Mouse (Mus musculus) lung, postnatal 36 days (tissue): ENCODE results near the gene Adamtsl1.

Experiments
- DNase-seq: peaks from one replicate; pipeline ENCODE4 v3.0.0; 2022; ENCODE audit warnings: mixed read lengths

Gene Adamtsl1

GRCm38 (mm10) chr4:86068376-86068775 is 554.4 kb downstream of the Adamtsl1 start:
- peak; percentile 66 for DNase-seq

DNA sequence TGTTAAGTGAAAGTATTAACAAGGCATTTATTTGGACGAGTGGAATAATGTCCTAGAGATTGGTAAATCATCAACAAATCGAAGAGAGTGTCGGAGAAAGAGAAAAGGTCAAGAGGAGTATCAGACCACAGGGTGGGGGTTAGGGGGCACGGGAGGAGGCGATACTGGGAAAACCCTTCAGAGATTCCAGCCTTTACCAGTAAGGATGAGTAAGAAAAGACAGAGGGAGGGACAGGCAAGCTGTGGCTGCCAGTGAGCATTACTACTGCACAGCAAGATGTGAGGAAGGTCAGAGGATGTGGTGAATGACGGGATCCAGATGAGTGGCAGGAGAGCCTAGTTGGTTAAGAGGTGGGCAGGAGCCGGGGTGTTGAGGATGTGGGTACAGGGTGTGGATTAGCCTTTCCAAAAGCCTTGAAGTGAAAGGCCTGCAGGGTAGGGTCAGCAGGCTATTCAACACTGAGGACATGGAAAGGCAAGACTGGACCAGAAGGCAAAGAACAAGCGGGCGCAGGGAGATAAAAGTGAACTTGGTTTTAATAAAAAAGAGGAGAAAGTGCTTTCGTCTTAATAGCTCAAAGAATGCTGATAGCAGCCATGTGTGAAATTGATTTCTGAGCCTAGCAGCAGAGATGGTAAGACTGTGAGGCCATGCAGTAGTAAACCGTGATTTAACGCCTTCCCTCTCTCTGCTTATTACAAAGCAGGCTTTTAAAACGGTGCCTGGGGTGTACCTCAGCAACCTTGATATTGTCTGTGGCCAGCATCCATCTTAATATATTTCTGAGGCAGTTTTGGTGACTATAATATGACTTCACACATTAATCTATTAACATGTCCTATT is 555.1 kb downstream of the Adamtsl1 start:
- DNase-seq = no peak

DNA sequence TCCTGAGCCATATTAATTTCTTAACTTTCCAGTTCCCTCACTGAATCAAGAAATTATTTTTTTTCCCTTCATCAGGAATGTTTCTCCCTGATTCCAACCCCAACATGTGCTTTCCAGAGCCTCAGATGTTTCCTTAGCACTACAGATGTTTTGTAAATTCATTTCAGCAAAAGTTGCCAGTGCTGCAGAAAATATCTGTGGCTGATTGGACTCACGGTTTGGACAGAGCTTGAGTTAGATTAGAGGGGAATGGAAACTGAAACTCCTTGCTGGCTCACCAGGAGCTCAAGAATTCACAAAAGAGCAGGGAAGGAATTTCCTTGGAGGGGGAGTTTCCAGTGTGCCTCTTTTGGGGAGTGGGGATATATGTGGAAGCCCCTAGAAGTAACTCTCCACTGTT is 560.9 kb downstream of the Adamtsl1 start:
- peak; percentile 17 for DNase-seq

DNA sequence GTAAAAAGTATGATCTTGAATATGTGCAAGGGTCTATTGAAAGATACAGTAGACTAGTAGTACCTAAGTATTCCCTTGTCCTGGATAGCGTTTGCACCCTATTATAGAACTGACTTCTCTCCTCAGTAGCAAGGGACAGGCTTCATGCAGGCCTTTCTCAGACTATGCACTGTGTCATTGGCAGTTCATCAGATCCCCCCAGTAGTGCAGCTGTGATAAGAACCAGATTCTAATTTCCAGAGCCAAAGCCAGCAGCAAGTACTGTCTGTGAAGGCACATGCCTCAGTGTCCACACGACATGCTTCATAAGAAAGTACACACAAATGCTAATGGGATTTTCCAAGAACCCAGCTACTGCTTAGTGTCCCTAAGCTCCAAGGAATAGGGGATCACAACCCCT is 563.4 kb downstream of the Adamtsl1 start:
- peak; percentile 20 for DNase-seq

DNA sequence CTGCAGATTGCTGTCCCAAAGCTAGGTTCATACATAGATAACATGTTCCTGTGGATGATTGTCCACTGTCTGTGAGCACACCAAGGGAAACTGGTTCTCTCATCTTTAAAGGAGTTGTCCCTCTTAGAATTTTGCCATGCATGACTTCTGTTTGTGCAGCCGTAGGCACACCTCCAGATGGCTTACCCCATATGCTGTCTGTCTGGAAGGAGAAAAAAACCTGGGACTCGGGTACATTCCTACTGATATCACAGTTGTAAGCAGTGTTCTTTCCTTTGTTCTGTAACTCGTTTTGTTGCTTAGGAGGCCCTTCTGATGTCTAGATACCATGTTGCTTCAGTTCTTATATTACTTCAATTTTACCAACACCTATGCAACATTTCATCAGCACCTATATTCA is 563.9 kb downstream of the Adamtsl1 start:
- DNase-seq = no peak

DNA sequence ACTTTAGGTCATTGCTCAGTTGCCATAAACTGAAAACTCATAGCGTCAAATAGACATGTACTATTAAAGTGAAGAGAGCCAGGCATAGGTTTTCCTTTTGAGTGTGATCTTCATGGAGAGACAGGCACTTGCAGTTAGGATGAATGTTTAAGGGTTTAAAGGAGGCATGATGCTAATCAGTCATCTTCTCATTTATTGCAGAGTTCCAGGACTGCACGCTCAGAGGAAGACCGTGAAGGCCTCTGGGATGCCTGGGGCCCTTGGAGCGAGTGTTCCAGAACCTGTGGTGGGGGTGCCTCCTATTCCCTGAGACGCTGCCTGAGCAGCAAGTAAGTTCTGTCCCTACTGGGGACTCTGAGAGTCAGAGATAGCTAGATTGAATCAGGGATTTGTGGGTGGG is 573.5 kb downstream of the Adamtsl1 start:
- no peak for DNase-seq

- peak; percentile 61 for DNase-seq
Measured at GRCm38 (mm10) chr4:86103207-86103606, 589.2 kb downstream of the Adamtsl1 start.

DNA sequence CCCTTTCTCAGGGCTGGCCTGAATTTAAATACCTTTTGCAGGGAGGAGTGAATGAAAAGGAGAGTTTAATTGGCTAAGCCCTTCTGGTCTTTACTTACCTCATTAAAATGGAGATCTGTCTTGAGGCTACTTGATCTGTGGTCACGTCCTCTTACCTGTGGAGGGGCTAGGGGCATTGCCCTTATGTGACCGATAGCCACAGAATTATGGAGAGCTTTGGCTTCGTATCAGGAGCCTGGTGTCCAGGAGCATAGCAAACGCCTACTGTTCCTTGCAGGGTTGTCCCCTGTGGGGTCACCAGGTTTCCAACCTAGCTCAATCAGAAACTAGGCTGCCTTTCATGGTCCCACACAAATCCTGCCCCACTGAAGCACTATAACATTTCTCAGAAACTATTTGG is 594.4 kb downstream of the Adamtsl1 start:
- DNase-seq = no peak

GRCm38 (mm10) chr4:86119067-86119466 is 605.1 kb downstream of the Adamtsl1 start:
- DNase-seq = no peak

DNA sequence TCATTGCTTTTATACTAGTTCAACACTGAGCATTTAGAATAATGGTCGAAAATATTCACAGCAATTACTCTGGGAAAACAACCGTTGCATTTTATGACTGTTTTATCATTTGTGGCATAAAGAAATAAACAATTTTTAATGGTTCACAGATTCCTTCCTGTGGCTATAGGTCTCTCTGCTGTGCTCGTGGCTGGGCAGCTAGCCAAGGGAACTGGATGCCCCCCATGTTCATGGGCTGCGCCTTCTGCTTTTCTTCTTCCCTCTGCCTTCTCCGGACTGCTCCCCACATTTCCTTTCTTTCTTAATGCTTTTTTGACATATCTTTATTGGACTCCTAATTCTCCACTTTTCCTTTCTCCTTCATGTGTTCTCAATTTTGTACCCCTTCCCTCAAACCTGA is 608.5 kb downstream of the Adamtsl1 start:
- no peak for DNase-seq

- peak; percentile 7 for DNase-seq
Measured at GRCm38 (mm10) chr4:86124374-86124773, 610.4 kb downstream of the Adamtsl1 start.

DNA sequence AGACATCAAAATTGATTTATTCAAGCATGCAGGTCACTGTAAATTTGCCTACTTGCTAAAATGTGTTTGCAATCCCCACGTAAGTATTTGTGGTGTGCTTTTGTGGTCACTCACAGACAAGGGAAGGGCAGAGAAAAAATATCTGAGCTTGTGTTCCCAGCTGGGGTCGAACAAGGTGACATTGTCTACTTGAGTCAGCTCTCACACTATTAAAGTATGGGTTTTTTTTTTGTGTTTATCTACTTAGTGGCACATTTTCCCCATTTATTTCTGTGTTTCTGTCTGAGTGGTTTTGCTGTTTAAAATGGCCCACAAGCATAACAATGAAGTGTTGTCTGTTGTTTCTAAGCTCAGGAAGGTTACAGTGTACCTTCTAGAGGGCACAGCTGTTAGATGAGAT is 612.7 kb downstream of the Adamtsl1 start:
- DNase-seq = peak; percentile 22

- DNase-seq = no peak
Measured at GRCm38 (mm10) chr4:86158551-86158950, 644.6 kb downstream of the Adamtsl1 start.

GRCm38 (mm10) chr4:86159362-86159761 is 645.4 kb downstream of the Adamtsl1 start:
- DNase-seq = no peak

GRCm38 (mm10) chr4:86170763-86171162 is 656.8 kb downstream of the Adamtsl1 start:
- no peak for DNase-seq

DNA sequence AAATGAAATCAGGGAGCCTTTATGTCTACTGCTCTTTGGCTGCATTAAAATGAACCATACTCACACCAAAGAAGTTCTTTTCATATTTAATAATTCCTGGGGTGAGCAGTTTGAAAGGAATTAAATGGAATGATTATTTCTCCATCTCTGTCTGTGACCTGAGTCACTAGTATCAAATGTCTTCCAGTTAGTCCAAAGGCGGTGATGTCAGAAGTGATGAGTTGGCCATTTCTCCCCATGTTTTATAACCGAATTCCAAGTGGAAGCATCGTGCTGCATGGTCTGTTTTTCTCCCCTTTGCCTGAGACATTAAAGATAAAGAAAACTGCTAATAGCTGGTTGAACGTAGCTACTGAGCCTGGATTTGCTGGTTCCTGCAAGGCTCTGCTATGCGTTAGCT is 657.5 kb downstream of the Adamtsl1 start:
- DNase-seq = no peak

- no peak for DNase-seq
Measured at GRCm38 (mm10) chr4:86177471-86177870, 663.5 kb downstream of the Adamtsl1 start.

- no peak for DNase-seq
Measured at GRCm38 (mm10) chr4:86178116-86178515, 664.1 kb downstream of the Adamtsl1 start.

DNA sequence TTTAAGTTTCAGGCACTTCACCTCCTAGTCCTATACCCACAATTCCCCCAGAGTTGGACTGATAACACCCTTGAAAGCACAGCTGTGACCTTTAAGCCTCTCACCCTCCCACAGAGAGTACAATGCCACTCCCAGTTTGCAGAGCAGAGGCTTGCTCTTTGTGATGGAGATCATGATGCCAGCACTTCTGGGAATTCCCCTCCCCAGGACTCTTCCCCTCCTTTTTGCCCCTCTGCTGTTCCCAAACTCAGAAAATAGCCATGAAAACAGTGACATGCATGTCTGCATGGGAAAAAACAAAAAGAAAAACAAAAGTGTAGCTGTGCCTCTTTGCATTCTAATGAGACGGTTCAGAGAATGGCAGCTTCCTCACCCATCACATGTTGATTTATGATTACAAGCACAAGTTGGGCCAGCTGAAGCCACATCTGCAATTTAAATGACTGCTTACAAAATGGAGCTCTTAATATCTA is 669.8 kb downstream of the Adamtsl1 start:
- DNase-seq = no peak

DNA sequence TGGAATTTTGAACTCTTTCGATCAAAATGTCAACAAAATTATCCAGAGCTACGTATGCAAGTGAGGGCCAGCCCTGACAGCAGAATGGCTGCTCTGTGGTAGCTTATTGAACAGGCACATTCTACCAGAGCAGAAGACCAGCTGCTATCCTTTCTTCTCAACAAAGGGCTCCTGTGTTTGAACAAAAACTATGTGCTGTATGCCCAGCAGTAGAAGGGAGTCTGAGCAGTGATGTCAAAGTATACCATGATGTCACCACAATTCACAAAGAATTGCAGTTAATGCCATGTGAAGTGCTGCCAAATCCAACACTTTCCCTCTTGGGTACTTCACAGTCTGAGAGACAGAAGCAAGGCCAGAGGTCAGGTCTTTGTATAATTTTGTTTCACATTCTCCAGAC is 675.9 kb downstream of the Adamtsl1 start:
- DNase-seq = no peak

GRCm38 (mm10) chr4:86191195-86191594 is 677.2 kb downstream of the Adamtsl1 start:
- no peak for DNase-seq

- no peak for DNase-seq
Measured at GRCm38 (mm10) chr4:86201766-86202165, 687.8 kb downstream of the Adamtsl1 start.

GRCm38 (mm10) chr4:86203288-86203687 is 689.3 kb downstream of the Adamtsl1 start:
- DNase-seq = no peak

GRCm38 (mm10) chr4:86224875-86225274 is 710.9 kb downstream of the Adamtsl1 start:
- no peak for DNase-seq

DNA sequence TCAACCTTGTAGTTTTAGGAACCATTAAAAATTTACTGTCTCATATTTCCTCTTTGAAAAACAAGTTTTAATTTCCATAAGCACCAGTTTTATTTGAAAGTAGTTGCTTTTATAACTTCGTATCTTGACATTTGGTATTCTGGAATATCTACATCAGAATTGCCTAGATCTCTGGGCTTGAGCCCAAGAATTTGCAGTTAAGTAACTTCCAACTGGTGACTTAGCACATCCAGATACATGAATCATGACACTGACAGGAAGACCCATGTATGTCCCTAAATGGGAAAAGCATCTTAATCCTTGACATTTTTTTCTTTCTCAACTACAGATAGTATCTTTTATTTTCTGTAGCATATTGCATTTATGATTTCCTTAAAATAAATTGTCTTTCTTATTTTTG is 713.1 kb downstream of the Adamtsl1 start:
- DNase-seq = no peak
